Mouse (Mus musculus): ENCODE measurements around the gene 2210016L21Rik.

Gene 2210016L21Rik

GRCm38 (mm10) chr5:114980122-114980748 is 38.3 kb downstream of the 2210016L21Rik start:
- no peak for DNase-seq

GRCm38 (mm10) chr5:114982001-114982400 is 40.0 kb downstream of the 2210016L21Rik start:
- no peak for DNase-seq

GRCm38 (mm10) chr5:114985074-114985473 is 43.1 kb downstream of the 2210016L21Rik start:
- no peak for DNase-seq

GRCm38 (mm10) chr5:114996447-114996846 is 54.5 kb downstream of the 2210016L21Rik start:
- DNase-seq = no peak

- no peak for DNase-seq
These were observed 55.4 kb downstream of the 2210016L21Rik start for GRCm38 (mm10) chr5:114997327-114997726.
